Mouse (Mus musculus): Measurements from ENCODE around the gene Cct8l1.

The Cct8l1 gene

GRCm38 (mm10) chr5:25529529-25530421 is 13.9 kb downstream of the Cct8l1 start:
- DNase-seq (ENCODE audit: low spot score): peak; percentile 99

DNA sequence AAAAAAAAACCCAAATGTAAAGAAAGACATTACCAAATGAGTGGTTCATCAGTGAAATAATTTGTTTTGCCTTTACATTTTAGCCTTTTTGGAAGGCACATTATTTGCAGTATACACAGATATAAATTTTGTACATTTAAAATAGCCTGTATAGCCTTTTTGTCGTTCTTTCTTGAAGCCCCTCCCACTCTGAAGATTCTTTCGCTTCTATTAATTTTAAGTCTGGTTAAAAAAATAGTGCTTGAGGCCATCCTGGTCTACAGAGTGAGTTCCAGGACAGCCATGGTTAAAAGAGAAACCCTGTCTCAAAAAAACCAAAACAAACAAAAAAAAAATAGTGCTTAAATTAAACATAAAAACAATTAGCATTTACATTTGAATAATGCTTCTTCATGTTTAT is 14.8 kb downstream of the Cct8l1 start:
- no peak for DNase-seq (ENCODE audit: low spot score)

DNA sequence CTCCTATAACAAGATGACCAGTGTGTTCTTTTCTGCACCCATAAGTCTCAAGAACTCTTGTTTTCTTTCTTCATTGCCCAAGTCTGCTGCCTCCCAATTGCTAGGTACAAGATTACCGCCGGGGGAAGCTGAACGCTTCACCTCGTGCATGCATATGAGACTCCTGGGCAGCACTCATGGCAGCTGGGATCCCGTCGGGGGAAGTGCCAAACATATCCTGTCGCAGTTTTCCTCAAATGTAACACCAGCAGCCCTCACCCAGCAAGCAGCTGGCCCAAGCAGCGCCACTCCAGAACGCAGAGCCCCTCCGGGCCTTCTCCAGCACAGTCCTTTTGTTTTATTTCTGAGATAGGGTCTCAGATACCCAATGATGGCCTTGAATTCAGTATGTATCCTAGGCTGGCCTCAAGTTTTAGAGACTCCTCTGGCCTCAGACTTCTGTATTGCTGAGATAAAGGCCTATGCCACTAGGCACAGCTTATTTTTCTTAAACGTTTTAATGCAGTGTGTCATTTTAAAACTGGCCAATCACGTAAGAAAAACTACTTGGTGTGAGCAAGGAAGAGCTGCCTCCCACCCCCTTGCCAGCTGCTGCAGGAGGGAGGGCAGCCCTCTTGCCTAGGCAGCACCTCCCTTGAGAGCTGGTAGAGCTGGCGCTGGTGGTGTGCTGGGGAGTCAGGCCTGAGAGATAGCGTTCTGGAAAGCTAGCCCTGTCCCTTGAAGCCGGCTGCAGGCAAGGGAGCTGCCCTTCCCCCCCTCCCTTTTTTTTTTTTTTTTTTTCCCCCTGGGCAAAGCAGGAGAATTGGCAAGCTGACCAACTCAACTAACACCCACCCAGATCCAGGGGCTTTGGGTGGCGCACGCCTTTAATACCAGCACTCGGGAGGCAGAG is 16.6 kb downstream of the Cct8l1 start:
- peak; percentile 19 for DNase-seq (ENCODE audit: low spot score)

GRCm38 (mm10) chr5:25533298-25533697 is 17.4 kb downstream of the Cct8l1 start:
- no peak for DNase-seq (ENCODE audit: low spot score)

- DNase-seq (ENCODE audit: low spot score): no peak
Measured at GRCm38 (mm10) chr5:25535566-25535965, 19.7 kb downstream of the Cct8l1 start.

GRCm38 (mm10) chr5:25536451-25536850 is 20.6 kb downstream of the Cct8l1 start:
- DNase-seq (ENCODE audit: low spot score): no peak

GRCm38 (mm10) chr5:25536921-25537409 is 21.1 kb downstream of the Cct8l1 start:
- DNase-seq (ENCODE audit: low spot score): no peak

DNA sequence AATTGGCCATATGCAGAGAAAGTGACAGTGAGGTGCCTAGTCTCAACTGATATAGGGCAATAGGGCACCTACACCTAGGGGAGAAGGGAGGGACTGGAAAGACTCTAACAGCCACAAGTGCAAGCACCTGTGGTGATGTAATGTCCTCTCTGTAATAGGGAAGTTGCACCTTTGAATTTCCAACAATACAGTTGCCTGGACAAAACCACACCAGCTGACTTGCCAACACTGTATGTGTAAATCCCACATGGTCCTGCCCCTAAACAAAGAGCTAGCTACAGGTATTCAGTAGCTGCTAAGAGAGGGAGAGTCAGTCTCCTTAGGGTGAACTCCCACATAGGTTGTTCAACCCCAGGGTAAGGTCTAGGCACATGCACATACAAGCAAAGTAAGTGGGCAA is 24.5 kb downstream of the Cct8l1 start:
- no peak for DNase-seq (ENCODE audit: low spot score)

DNA sequence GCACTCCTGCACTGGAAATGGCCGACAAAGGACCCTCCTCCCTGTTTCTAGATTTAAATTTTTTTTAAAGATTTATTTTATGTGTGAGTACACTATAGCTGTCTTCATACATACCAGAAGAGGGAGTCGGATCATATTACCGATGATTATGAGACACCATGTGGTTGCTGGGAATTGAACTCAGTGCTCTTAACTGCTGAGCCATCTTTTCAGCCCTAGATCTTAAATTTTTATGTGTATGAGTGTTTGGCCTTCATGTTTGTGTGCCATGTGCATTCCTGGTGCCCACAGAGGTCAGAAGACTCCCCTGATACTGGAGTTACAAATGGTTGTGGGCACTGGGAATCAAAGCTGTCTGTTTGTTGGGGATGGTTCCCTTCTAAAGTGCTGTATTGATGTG is 25.1 kb downstream of the Cct8l1 start:
- no peak for DNase-seq (ENCODE audit: low spot score)

DNA sequence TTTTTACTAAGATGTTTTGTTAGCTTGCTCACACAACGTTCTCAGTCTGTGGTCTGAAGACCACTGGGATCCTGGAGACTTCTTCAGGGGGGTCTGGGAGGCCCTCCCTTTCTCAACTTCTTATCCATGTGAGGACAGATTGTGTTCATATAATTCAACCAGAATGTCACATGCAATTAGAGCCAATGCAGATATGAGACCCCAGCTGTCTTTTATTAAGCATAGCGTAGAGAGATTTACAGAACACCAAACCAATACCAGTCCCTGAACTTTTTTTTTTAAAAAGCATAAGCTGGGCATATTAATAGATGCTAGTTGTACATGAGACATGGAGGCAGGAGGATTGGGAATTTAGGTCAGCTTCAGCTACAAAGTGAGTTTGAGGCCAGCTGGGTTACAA is 25.8 kb downstream of the Cct8l1 start:
- no peak for DNase-seq (ENCODE audit: low spot score)

- DNase-seq (ENCODE audit: low spot score): no peak
Measured at GRCm38 (mm10) chr5:25544061-25544460, 28.2 kb downstream of the Cct8l1 start.

DNA sequence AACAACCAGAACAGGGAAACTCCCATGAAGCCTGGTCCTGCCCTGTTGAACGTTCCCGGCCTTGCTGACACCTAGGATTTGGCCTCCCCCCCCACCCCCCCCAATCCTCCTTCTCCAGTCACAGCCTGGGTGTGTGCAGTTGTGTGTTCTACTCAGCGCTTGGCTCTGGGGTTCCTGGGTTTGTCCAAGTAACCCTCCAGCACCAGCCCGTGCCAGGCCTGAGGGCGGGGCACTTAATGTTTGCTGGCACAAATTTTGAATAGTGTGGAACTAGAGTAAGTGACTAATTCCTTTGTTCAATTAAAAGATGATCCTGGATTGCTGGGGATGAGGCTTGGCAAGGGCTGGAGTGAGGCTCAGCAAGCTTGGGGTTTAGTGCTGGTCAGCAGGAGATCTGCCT is 28.7 kb downstream of the Cct8l1 start:
- no peak for DNase-seq (ENCODE audit: low spot score)

DNA sequence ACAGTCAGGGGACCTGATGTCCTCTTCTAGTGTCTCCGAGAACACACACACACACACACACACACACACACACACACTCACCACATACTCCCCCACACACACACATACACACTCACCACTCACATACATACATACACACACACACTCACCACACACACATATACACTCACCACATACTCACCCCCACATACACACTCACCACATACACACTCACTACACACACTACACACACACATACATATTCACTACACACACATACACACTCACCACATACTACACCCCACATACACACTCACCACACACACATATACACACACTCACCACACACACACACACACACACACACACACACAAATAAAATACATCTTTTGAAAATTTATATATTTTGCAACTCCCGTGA is 31.0 kb downstream of the Cct8l1 start:
- no peak for DNase-seq (ENCODE audit: low spot score)

GRCm38 (mm10) chr5:25550912-25551311 is 35.0 kb downstream of the Cct8l1 start:
- DNase-seq (ENCODE audit: low spot score): no peak

DNA sequence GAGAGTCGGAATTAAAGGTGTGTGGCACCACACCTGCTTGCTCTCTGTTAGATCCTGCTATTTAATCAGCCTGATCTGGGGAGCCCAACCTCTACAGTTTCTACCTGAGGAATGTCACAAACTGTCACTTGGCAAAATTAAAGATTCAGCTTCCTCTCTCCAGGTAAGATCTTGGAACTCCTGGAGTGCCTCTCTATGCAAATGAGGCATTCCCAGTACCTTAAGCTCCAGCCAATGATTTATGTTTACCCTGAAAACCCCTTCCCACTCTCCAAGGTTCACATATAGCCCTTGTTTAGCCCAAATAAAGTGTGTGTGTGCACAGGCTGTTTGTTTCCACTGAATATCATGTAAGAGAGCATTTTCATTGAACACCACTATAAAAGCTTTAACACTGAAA is 38.3 kb downstream of the Cct8l1 start:
- DNase-seq (ENCODE audit: low spot score): no peak

DNA sequence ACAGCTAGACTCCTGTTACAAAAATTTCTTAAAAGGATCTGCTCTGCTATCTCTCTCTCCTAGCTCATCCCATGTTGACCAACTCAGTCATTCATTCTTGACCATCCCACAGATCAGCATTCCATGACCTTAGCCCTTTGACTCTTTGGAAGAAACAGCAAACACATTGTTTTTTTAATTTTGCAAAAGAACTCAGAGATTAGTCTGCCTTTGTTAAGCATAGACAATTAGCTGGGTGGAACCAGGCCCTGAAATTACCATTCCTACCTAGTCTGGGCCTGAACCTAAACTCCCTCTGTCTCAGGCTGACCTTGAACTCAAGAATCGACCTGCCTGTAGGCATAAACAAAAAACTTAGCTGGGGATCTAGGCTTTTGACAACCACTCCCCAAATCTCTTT is 38.8 kb downstream of the Cct8l1 start:
- DNase-seq (ENCODE audit: low spot score): no peak

GRCm38 (mm10) chr5:25555684-25556083 is 39.8 kb downstream of the Cct8l1 start:
- no peak for DNase-seq (ENCODE audit: low spot score)

GRCm38 (mm10) chr5:25556363-25556762 is 40.5 kb downstream of the Cct8l1 start:
- DNase-seq (ENCODE audit: low spot score): no peak
